Mouse (Mus musculus) heart, postnatal 4 days (tissue): ENCODE data around the gene Paqr9. TPM values are rescaled to one million over a fixed set of nuclear protein-coding genes. Genes with fewer than 3 reads are reported as not detected.

Experiments used
- DNase-seq: peaks from one replicate; pipeline ENCODE4 v3.0.0; 2021
- total RNA-seq, 2 experiments: library from RNA; stranded (reverse); gene quantifications; 2 replicates each; pipeline ENCODE4 v1.2.3; 2021

Gene Paqr9
- total RNA-seq, 2 experiments from 2014 or later, result 35.1 to 37.6 TPM

GRCm38 (mm10) chr9:95581021-95581757, 21.7 kb downstream of the Paqr9 start:
- DNase-seq, result no peak

- no peak for DNase-seq
These were observed 22.5 kb downstream of the Paqr9 start for GRCm38 (mm10) chr9:95581758-95582515.

- DNase-seq, result no peak
These were observed 23.1 kb downstream of the Paqr9 start for GRCm38 (mm10) chr9:95582555-95582954.

- DNase-seq, result no peak
These were observed 26.6 kb downstream of the Paqr9 start for GRCm38 (mm10) chr9:95586046-95586445.

- DNase-seq, result no peak
These were observed 28.6 kb downstream of the Paqr9 start for GRCm38 (mm10) chr9:95588070-95588469.

GRCm38 (mm10) chr9:95594291-95594690, 34.8 kb downstream of the Paqr9 start:
- no peak for DNase-seq

GRCm38 (mm10) chr9:95597466-95598178, 38.2 kb downstream of the Paqr9 start:
- no peak for DNase-seq

GRCm38 (mm10) chr9:95598179-95598721, 38.8 kb downstream of the Paqr9 start:
- no peak for DNase-seq

GRCm38 (mm10) chr9:95599399-95599798, 39.9 kb downstream of the Paqr9 start:
- no peak for DNase-seq

- no peak for DNase-seq
These were observed 43.4 kb downstream of the Paqr9 start for GRCm38 (mm10) chr9:95602849-95603248.

- DNase-seq, result no peak
These were observed 43.9 kb downstream of the Paqr9 start for GRCm38 (mm10) chr9:95603316-95603715.

GRCm38 (mm10) chr9:95607196-95607595, 47.7 kb downstream of the Paqr9 start:
- no peak for DNase-seq

GRCm38 (mm10) chr9:95612246-95612768, 52.9 kb downstream of the Paqr9 start:
- DNase-seq, result no peak

- no peak for DNase-seq
These were observed 54.1 kb downstream of the Paqr9 start for GRCm38 (mm10) chr9:95613426-95614127.

GRCm38 (mm10) chr9:95614861-95615615, 55.6 kb downstream of the Paqr9 start:
- peak; percentile 17 for DNase-seq

GRCm38 (mm10) chr9:95615961-95616360, 56.5 kb downstream of the Paqr9 start:
- no peak for DNase-seq

Other genes with a start within 250 kb of the Paqr9 start
- 1 to 10 TPM; 3.8 to 4.1 TPM for gene Chst2, start 152.9 kb upstream of the Paqr9 start, total RNA-seq
- gene U2surp, start 47.7 kb upstream of the Paqr9 start, total RNA-seq, result 10 to 100 TPM; 56.5 to 57.9 TPM
- gene Pcolce2, start 77.9 kb downstream of the Paqr9 start, total RNA-seq, result 10 to 100 TPM; 10.8 to 13.6 TPM
- gene Trpc1, start 190.7 kb downstream of the Paqr9 start, total RNA-seq, result 1 to 10 TPM; 8.2 to 9.5 TPM